Mouse (Mus musculus) naive thymus-derived CD4-positive, alpha-beta T cell, adult 2 months (primary cell): ENCODE measurements at regions not wholly inside any gene's neighbourhood (a gene's known extent, or its start where the extent isn't known, plus 50 kb on each side); places are given as distances from the start of the nearest gene placed in this dataset.
A peak's percentile ranks its signal among the peaks of the same experiment; 100 is the strongest.

ENCODE experiments used
- DNase-seq: peaks from one replicate; pipeline ENCODE4 v3.0.0-alpha.2; 2011; ENCODE audit warnings: low read depth

DNA sequence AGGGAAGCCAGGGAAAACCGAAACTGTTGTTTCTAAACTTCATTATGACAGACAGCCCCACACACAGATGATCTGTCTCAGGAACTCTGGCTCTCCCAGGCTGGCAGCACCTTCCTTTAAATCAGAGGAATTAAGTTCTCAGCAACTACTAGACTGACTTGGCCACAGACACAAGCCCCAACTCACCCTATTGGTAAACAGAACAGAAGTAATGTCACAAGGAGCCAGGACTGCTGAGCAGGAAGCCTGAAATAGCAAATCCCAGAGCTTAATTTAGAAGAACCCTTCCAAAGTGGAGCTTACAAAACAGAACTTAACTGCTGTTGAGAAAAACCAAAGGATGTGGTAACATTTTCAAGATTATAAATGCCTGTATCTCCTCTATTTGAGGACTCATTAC is 174.8 kb downstream of the Nfkbiz start:
- no peak for DNase-seq

GRCm38 (mm10) chr16:55636667-55637450 is 201.8 kb downstream of the Nfkbiz start:
- DNase-seq = peak; percentile 72

- no peak for DNase-seq
Observed at GRCm38 (mm10) chr16:55636224-55636623, 202.5 kb downstream of the Nfkbiz start.

DNA sequence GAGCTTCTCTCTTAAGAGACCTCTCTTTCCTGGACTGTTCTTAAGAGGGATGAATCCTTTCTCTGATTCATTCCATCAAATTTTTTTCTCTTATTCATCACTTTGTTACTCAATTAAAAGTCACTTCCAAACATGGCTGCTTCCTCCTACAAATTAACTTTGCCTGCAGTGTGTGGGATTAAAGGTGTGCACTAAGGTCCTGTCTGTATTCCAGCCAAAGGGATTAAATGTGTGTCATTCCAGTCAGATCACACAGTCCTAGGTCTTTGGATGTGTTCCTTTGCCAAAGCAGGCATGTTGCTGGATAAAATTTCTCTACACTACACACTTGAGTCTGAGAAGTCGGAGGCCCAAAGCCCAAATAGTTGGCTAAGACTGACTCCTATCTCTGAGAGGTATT is 204.0 kb downstream of the Nfkbiz start:
- no peak for DNase-seq

DNA sequence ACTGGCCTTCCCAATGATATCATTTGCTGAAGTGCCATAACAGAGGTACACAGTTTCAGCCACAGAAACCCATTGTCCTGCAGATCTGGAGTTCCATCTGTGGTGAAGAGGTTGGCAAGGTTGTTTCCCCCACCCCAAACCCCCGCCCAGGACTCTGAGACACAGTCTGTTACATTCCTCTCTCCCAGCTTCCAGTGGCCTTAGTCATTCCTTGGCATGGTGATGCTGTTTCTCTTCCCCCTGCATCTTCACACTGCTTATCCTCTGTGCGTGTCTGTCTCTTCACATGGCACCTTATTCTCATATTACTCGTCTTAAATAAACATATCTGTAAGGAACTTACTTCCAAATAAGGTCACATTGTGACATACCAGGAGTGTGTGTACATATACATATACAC is 206.5 kb downstream of the Nfkbiz start:
- no peak for DNase-seq

- DNase-seq = no peak
Observed at GRCm38 (mm10) chr16:55631637-55632036, 207.1 kb downstream of the Nfkbiz start.

DNA sequence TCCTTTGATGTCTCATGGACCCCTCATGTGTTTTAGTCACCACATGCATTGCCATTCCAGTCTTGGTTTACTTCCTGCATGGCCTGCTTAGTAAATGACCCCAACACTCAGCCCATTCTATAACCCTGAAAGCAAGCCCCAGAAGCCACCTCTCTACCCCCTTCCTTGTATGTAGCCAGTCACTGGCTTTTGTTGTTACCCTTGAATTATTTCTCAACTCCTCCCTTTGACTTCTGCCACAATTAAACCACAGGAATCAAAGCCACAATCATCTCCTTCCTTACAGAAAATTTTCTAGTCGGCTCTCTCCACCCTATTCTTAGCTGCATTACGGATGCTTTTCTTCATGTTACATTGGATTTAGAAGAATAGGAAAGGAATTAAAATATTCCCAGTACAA is 207.7 kb downstream of the Nfkbiz start:
- peak; percentile 16 for DNase-seq

- DNase-seq = no peak
Observed at GRCm38 (mm10) chr16:55627531-55627930, 211.2 kb downstream of the Nfkbiz start.

- DNase-seq = no peak
Observed at GRCm38 (mm10) chr16:55623422-55623821, 215.3 kb downstream of the Nfkbiz start.

DNA sequence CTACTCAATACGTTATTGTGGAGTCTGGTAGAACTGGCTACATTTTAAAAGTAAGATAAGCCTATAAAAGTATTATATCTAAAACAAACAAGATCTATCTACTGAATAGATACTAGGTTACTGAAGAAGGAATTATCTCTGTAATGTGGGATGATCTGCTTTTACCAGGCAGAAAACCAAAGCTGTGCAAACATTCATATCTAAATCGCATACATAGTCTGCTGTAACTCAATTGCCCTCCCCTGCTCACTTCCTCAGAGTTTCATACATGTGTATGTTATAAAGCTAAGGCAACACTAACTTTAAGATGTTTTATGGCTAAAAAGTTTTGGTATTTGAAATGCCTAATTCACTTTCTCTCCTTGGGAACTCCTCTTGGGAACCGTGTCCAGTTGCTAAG is 219.0 kb downstream of the Nfkbiz start:
- DNase-seq = no peak

DNA sequence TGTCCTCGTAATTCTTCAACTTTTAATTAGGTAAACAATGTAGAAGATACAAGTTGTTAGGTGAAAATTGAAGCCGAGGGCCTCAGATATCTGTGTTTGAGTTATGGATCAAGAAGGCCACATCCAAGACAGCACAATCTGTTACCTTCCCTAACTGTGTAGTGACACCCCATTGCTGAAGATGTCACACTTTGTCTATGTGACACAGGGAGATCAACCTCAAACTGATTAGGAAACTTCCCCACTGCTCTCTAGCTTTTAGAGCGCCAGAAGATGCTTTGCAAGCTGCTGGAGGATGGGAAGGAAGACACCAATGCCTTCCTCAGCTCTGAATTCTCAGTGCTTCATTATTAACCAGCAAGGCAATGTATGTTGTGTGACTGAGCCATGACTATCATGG is 220.7 kb downstream of the Nfkbiz start:
- DNase-seq = no peak

- no peak for DNase-seq
Observed at GRCm38 (mm10) chr16:55617506-55617905, 221.2 kb downstream of the Nfkbiz start.

DNA sequence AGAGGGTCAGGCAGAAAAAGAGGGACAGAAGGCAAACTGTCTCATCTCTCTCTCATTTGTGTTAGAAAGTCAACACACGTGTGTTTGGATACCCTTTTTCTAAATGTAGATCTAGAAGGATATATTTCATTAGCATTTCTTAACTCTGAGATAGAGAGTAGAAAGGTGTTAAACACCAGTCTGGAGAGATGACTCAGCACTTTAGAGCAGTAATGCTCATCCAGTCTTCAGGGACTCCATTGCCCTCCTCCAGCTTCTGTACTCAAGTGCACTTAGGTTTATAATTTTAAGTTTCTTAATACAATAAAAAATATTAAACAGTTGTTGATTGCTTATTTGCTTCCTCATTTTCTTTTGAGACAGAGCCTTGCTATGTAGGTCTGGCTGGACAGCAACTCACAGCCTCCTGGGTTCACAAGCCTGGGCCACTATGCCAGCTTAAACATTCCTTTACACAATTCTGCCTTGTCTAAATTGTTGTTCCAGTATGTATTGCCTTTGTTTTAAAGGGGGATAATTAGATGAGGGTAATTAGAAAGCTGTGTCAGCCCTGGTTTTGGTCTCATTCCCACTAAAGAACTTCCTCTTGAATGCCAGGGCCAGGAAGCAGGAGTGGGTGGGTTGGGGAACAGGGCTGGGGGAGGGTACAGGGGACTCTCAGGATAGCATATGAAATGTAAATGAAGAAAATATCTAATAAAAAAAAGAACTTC is 222.1 kb downstream of the Nfkbiz start:
- no peak for DNase-seq

- no peak for DNase-seq
Observed at GRCm38 (mm10) chr16:55612873-55613272, 225.8 kb downstream of the Nfkbiz start.

- DNase-seq = no peak
Observed at GRCm38 (mm10) chr16:55612001-55612400, 226.7 kb downstream of the Nfkbiz start.

- no peak for DNase-seq
Observed at GRCm38 (mm10) chr16:55611172-55611571, 227.5 kb downstream of the Nfkbiz start.

- no peak for DNase-seq
Observed at GRCm38 (mm10) chr16:55608361-55608760, 230.3 kb downstream of the Nfkbiz start.

DNA sequence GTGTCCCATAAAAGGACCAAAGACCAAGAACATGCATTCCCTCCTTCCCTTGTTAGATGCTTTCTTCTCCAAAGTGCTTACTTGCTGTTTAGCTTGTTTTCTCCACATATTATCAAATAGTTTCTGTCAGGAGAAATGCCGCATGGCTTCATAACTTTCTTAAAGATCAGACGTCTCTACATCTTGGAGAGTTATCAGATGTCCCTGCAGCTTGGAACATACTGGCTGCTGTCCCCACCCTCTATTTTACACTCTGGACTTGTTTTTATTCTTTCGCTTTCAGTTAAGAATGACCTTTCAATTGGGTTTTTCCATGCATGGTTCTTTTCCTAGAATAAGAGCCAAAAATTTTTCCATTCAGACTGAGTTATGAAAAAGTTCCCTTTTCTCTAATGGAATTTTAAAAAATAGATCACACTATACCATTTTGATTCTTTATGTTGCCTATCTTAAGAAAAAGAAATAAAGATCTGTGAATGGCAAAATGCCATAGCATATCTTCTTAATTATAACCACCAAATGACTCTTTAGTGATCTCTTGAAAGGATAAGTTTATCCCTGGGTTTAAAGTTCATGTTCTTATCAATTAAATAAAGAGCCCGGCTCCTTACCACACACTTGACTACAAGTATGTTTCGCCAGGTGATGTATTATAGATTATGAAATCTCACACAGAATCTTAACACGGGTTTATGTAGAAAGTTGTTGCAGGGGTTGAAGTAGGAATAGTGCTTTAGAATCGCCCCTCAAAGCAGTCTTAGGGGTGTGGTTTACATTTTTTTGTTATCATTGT is 232.1 kb downstream of the Nfkbiz start:
- no peak for DNase-seq

- no peak for DNase-seq
Observed at GRCm38 (mm10) chr16:55603611-55604010, 235.1 kb downstream of the Nfkbiz start.

DNA sequence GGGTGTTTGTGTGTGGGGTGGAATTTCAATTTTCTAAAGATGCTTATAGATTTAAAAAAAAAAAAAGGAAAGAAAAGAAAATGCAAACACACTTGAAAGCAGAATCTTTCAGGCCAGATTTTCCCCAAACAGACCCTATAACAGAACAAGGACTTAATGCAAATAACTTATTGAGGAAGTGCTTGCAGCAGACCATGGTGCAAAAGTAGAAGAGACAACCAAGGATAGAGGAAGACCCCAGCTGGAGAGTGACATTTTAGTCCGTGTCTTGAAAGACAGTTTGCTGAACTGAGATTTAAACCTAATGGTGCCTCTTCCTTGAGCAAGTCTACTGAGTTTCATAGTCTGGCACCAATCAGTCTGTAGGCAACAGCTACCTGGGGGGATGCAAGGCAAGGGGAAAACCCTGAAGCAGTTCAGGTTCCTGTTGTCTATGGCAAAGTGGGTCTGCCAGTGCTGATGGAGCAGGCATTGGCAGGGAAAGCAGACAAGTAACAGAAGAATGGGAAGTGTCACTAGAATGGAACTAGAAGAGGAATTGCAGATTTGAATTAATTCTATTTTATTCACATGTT is 249.2 kb downstream of the Nfkbiz start:
- DNase-seq = no peak

DNA sequence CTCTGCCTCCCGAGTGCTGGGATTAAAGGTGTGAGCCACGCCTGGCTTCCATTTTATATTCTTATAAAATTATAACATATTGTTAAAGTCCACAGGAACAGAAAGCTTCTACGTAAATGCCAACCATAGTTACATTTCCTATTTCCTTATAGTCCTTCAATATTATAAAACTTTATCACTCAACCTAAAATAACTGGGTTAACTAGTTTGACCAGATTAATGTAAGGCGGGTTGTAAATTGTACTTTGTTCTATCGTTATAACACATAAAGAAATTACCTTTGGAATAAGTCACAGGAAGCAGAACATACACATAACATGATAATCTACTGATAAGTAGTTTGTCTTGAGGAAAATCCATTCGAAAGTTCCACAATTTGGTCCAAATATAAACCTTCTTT is 251.6 kb downstream of the Nfkbiz start:
- DNase-seq = no peak

- peak; percentile 35 for DNase-seq
Observed at GRCm38 (mm10) chr16:55582906-55583305, 255.8 kb downstream of the Nfkbiz start.
